Mouse (Mus musculus) liver, postnatal 0 days (tissue): ENCODE measurements around the gene Igfn1. TPM values are rescaled to one million over a fixed set of nuclear protein-coding genes. Genes with fewer than 3 reads are reported as not detected.
A peak's percentile ranks its signal among the peaks of the same experiment; 100 is the strongest.

Experiments
- ATAC-seq: fragments of 200-750 bp; cut with Nextera tagmentation; 2 replicates; pipeline ENCODE4 v1.8.0; 2017; ENCODE audit warnings: mild to moderate bottlenecking, moderate library complexity
- DNase-seq: peaks from one replicate; pipeline ENCODE4 v3.0.0-alpha.2; 2016
- H3K27ac ChIP-seq: fragments of 300-500 bp; sonication (generic); 2 replicates; pipeline ENCODE4 v1.5.1; 2014; ENCODE audit warnings: antibody characterized with exemption, moderate library complexity, mild to moderate bottlenecking, low read depth
- H3K27me3 ChIP-seq: fragments of 300-500 bp; sonication (generic); 2 replicates; pipeline ENCODE4 v1.6.1; 2014; ENCODE audit warnings: low read length, control low read depth, mixed read lengths; ENCODE audit not compliant: insufficient read depth
- H3K36me3 ChIP-seq: fragments of 300-500 bp; sonication (generic); replicated peaks from 2 replicates; pipeline ENCODE4 v1.6.1; 2014; ENCODE audit warnings: mild to moderate bottlenecking, control low read depth, low read length, moderate library complexity, mixed read lengths; ENCODE audit not compliant: insufficient read depth
- H3K4me1 ChIP-seq: fragments of 300-500 bp; sonication (generic); 2 replicates; pipeline ENCODE4 v1.6.1; 2014; ENCODE audit warnings: antibody characterized with exemption, mild to moderate bottlenecking, control low read depth; ENCODE audit not compliant: insufficient read depth
- H3K4me2 ChIP-seq: fragments of 300-500 bp; sonication (generic); 2 replicates; pipeline ENCODE4 v1.6.1; 2014; ENCODE audit warnings: low read depth, mild to moderate bottlenecking, low read length, moderate library complexity, mixed read lengths
- H3K4me3 ChIP-seq: fragments of 300-500 bp; sonication (generic); 2 replicates; pipeline ENCODE4 v1.5.1; 2014; ENCODE audit warnings: low read depth, low read length
- H3K9ac ChIP-seq: fragments of 300-500 bp; sonication (generic); replicated peaks from 2 replicates; pipeline ENCODE4 v1.6.1; 2014; ENCODE audit warnings: mild to moderate bottlenecking, moderate library complexity
- H3K9me3 ChIP-seq: fragments of 300-500 bp; sonication (generic); 2 replicates; pipeline ENCODE4 v1.6.1; 2016; ENCODE audit warnings: mild to moderate bottlenecking, control low read depth, low read length, mixed read lengths
- CTCF ChIP-seq: sonication (generic); IDR thresholded peaks from 2 replicates; pipeline ENCODE4 v1.5.1; 2016; ENCODE audit warnings: antibody characterized with exemption, low read depth
- EP300 ChIP-seq: IDR thresholded peaks from 2 replicates; pipeline ENCODE4 v1.6.1; 2016; ENCODE audit warnings: antibody characterized with exemption, low read depth, mild to moderate bottlenecking
- WGBS: fragments of 180-500 bp; shearing (Covaris S2); extraction: QIAGEN DNeasy Blood & Tissue Kit; methylation state at CpG from one replicate; pipeline ENCODE4 v1.1.7; 2014; ENCODE audit not compliant: insufficient replicate concordance; 5-methylcytosine and 5-hydroxymethylcytosine counted together
- polyA plus RNA-seq: library from polyadenylated mRNA; unstranded; fragments of >200 nt; fragmentation: Nextera tagmentation; extraction: Ambion mirVana; gene quantifications from 2 replicates; pipeline ENCODE4 v1.2.1, GENCODE M21; 2015

The Igfn1 gene
- not detected in 2 replicates for polyA plus RNA-seq

DNA sequence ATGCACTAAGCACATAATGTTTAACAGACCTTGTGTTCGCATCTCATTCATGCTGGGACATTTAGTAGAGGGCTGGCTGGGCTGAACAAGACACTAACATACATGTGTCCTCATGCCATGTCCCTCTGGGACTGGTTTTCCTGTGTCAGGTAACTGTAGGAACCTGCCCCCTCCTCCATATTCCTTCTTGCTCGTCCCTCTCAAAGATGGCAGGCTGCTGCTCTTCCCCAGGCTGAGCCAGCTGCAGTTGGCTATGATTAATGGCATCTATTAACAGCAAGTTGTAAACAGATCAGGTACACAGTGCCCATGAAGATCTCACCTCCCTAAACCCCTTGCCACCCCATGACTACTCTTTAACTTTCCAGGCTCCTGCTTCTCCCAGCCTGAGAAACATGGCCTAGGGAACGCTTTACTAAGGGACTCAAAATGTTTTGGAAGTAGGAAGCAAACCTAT is at the start of gene Igfn1:
Gene Igfn1 (minus strand): TSS at position 51 of the 457 bp plus-strand sequence.
- DNase-seq, result no peak
- Histone ChIP-seq H3K36me3 (no peaks in the 10 kb centered on the region), H3K27ac (no peak within 1 kb of the TSS), H3K4me3 (peak within 1 kb of the TSS; percentile 64), H3K27me3 (no peaks in the 10 kb centered on the region), H3K4me2 (peak within 1 kb of the TSS; percentile 91), H3K9ac (peak within 1 kb of the TSS; percentile 73), H3K9me3 (no peaks in the 10 kb centered on the region), H3K4me1 (peaks cover 25% of the 10 kb centered on the region)
- no peak for TF ChIP-seq EP300
- TF ChIP-seq CTCF, result no peak
- ATAC-seq, result no peak
- WGBS, result 78% methylated on average over 3 of the region's 3 CpGs

DNA sequence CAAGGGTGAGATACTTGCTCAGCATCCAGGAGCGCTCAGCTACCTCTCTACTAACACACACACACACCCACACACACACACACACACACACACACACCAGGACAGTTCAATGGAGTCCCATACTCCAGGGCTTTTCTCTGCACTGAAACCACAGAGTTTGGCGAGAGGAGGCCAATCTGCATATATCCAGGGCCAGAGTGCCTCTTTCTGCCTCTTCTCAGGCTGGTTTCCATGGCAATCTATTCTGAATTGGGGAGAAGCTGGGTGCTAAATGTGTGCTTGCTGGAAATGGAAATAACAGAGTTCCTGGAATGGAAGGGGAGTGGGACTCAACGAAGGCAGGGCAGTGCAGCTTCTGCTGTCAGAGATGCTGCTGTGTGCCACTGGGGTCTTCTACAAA is 49.6 kb upstream of the Igfn1 start:
- Histone ChIP-seq H3K4me2 (no peak overlapping the region), H3K4me3 (no peak overlapping the region), H3K9me3 (no peaks in the 10 kb centered on the region), H3K9ac (no peak overlapping the region), H3K27me3 (peaks cover 18% of the 10 kb centered on the region), H3K36me3 (no peaks in the 10 kb centered on the region), H3K4me1 (no peaks in the 10 kb centered on the region; the same call in 1 of the 2 replicates), H3K27ac (no peak overlapping the region)
- TF ChIP-seq EP300 (no peak), CTCF (no peak)
- 59% methylated on average over 3 of the region's 3 CpGs for WGBS
- ATAC-seq (no peak), DNase-seq (no peak)

DNA sequence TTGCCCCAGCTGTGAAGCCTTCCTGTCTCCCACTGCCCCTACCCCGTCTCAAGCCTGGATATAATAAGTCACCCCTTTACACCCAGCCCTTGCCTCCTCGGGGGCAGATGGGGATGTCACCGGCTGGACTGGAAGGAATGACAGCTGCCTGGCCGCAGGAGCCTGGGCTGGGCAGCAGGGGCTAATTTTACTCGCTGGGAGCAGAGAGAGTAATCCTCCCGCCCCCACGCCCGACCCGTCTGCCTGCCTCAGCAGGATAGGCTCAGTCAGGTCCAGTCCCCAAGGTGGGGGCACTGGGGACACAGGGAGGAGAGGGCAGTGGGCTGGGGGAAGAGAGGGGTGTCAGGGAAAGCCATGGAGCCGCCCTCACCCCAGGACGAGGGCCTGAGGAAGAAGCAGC is 46.4 kb upstream of the Igfn1 start, which contains the start of gene Cacna1s:
Gene Cacna1s (plus strand): TSS at position 204 of the 400 bp plus-strand sequence.
- DNase-seq, result no peak
- WGBS, result 46% methylated on average over 11 of the region's 11 CpGs
- H3K27me3 ChIP-seq, result peaks cover 41% of the 10 kb centered on the region
- no peaks in the 10 kb centered on the region for H3K9me3 ChIP-seq
- H3K36me3 ChIP-seq, result no peaks in the 10 kb centered on the region
- no peak within 1 kb of the TSS for H3K4me3 ChIP-seq
- ATAC-seq, result no peak
- no peaks in the 10 kb centered on the region for H3K4me1 ChIP-seq
- H3K9ac ChIP-seq, result no peak within 1 kb of the TSS
- TF ChIP-seq EP300 (no peak), CTCF (no peak)
- H3K27ac ChIP-seq, result no peak within 1 kb of the TSS
- no peak within 1 kb of the TSS for H3K4me2 ChIP-seq

DNA sequence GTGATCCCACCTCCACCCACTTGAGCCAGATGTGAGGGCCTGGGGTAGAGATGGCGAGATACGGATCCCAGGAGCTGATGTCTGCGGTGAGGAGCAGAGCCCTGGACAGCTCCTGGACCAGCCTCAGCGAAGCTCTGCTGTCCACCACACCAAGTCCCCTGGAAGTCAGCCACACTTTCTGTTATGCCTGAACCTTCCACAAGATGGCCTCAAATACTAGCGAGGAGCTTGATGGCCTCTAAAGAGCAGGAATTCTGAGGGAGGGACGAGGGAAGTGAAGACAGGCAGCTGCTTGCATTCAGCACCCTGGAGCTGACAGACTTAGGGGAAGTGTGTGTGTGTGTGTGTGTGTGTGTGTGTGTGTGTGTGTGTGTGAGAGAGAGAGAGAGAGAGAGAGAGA is 45.3 kb upstream of the Igfn1 start:
- no peak overlapping the region for H3K27ac ChIP-seq
- H3K36me3 ChIP-seq, result no peaks in the 10 kb centered on the region
- peak; percentile 81 for TF ChIP-seq CTCF
- no peak for TF ChIP-seq EP300
- no peaks in the 10 kb centered on the region for H3K4me1 ChIP-seq
- H3K4me2 ChIP-seq, result 0 out of 2 replicates have a peak overlapping the region, but pooled peaks have one; percentile 18
- H3K9me3 ChIP-seq, result no peaks in the 10 kb centered on the region
- peaks cover 41% of the 10 kb centered on the region for H3K27me3 ChIP-seq
- DNase-seq, result peak; percentile 61
- ATAC-seq, result peak; percentile 73
- H3K4me3 ChIP-seq, result no peak overlapping the region
- H3K9ac ChIP-seq, result 0 out of 2 replicates have a peak overlapping the region, but pooled peaks have one; percentile 7
- WGBS, result under 1% methylated on average over 6 of the region's 6 CpGs

DNA sequence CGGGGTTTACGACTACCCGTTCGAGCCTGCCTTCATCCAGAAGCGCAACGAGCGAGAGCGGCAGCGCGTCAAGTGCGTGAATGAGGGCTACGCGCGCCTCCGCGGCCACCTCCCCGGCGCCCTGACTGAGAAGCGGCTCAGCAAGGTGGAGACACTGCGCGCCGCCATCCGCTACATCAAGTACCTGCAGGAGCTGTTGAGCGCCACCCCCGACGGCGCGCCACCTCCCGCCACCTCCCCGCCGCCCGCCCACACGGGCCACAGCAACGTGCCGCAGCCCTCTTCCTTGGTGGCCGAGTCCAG is 44.8 kb upstream of the Igfn1 start:
- DNase-seq (no peak), ATAC-seq (no peak)
- TF ChIP-seq EP300 (no peak), CTCF (no peak)
- H3K9me3 ChIP-seq, result no peaks in the 10 kb centered on the region
- H3K27ac ChIP-seq, result no peak overlapping the region
- 0 out of 2 replicates have a peak overlapping the region, but pooled peaks have one; percentile 7 for H3K9ac ChIP-seq
- WGBS, result 2% methylated on average over 34 of the region's 36 CpGs
- 0 out of 2 replicates have a peak overlapping the region, but pooled peaks have one; percentile 18 for H3K4me2 ChIP-seq
- H3K36me3 ChIP-seq, result no peaks in the 10 kb centered on the region
- no peaks in the 10 kb centered on the region for H3K4me1 ChIP-seq
- H3K27me3 ChIP-seq, result peaks cover 41% of the 10 kb centered on the region
- H3K4me3 ChIP-seq, result no peak overlapping the region; the same call in 1 of the 2 replicates

DNA sequence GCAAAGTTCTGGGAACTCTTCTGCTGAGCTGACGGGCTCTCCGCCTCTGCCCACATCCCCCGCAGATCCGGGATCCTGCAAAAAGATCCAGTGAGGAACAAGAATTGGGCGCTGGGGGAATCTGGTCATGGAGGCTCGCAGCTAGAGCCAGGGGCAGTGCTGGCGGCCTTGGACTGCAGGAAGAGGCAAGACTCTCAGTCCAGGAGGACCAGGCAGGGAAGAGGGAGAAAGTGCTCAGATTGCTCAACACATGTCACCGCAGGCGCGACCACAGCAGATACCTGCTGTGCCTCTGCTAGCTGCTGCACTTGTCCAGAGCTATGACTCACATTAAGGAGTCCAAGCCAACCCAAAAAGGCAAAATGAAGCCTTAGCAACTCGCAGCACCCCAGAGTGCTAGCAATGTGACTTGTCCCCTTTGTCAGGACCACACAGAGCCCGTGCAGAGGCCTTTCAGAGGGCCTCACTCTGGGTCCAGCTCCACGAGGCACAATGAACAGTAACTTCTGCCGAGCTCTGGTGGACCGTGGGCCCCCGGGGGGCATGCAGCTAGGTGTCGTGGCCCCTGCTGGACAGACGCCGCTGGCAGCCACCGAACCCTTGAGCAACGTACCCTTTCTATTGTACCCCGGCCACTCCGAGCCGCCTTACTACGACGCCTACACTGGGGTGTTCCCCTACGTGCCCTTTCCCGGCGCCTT is 44.3 kb upstream of the Igfn1 start, which contains the start of gene Ascl5:
Gene Ascl5 (plus strand): TSS at position 493 of the 701 bp plus-strand sequence.
- 0 out of 2 replicates have a peak within 1 kb of the TSS, but pooled peaks have one; percentile 18 for H3K4me2 ChIP-seq
- 25% methylated on average over 29 of the region's 29 CpGs for WGBS
- DNase-seq, result no peak
- H3K9me3 ChIP-seq, result no peaks in the 10 kb centered on the region
- H3K4me3 ChIP-seq, result no peak within 1 kb of the TSS; the same call in 1 of the 2 replicates
- no peaks in the 10 kb centered on the region for H3K4me1 ChIP-seq
- ATAC-seq, result no peak
- H3K36me3 ChIP-seq, result no peaks in the 10 kb centered on the region
- 0 out of 2 replicates have a peak within 1 kb of the TSS, but pooled peaks have one; percentile 7 for H3K9ac ChIP-seq
- peaks cover 41% of the 10 kb centered on the region for H3K27me3 ChIP-seq
- no peak within 1 kb of the TSS for H3K27ac ChIP-seq
- TF ChIP-seq CTCF (no peak), EP300 (no peak)
